Mouse (Mus musculus): Measurements from ENCODE around the gene Mtfmt. TPM values are rescaled to one million over a fixed set of nuclear protein-coding genes. Genes with fewer than 3 reads are reported as not detected.

The Mtfmt gene
- polyA plus RNA-seq, 1 experiment from 2014 or later: 15.8 TPM

GRCm38 (mm10) chr9:65408871-65409295 lies 26.7 kb upstream of the Mtfmt start:
- ATAC-seq (ENCODE audit: insufficient number of reproducible peaks, insufficient read depth, low FRiP score, low read depth): no peak
- Histone ChIP-seq H3K27ac (replicated peaks in 1 of 2; ENCODE audit: control insufficient read depth in 1 of 2, insufficient read depth in 1 of 2, low read depth in 2 of 2, low read length in 2 of 2) (no peak overlapping the region), H3K9me3 (ENCODE audit: control insufficient read depth, low read length) (no peaks in the 10 kb centered on the region), H3K9ac (ENCODE audit: low read length) (no peak overlapping the region), H3K36me3 (ENCODE audit: control insufficient read depth, insufficient read depth, low read length) (no peaks in the 10 kb centered on the region), H3K27me3 (ENCODE audit: control insufficient read depth, insufficient read depth, low read length) (no peaks in the 10 kb centered on the region), H3K4me1 (ENCODE audit: control insufficient read depth in 2 of 2, insufficient read depth in 2 of 2, low read length in 2 of 2) (peaks cover 2 to 6% of the 10 kb centered on the region in 2 experiments), H3K4me2 (ENCODE audit: low read length) (no peak overlapping the region), H3K4me3 (ENCODE audit: control insufficient read depth in 1 of 2, insufficient read depth in 1 of 2, low read depth in 1 of 2, low read length in 2 of 2) (no peak overlapping the region)
- WGBS: 61% methylated on average over 5 of the region's 5 CpGs

GRCm38 (mm10) chr9:65410378-65410777 lies 25.2 kb upstream of the Mtfmt start:
- Histone ChIP-seq H3K4me1 (ENCODE audit: control insufficient read depth in 2 of 2, insufficient read depth in 2 of 2, low read length in 2 of 2) (no peaks in the 10 kb centered on the region), H3K9me3 (ENCODE audit: control insufficient read depth, low read length) (no peaks in the 10 kb centered on the region), H3K27me3 (ENCODE audit: control insufficient read depth, insufficient read depth, low read length) (no peaks in the 10 kb centered on the region), H3K9ac (ENCODE audit: low read length) (no peak overlapping the region), H3K36me3 (ENCODE audit: control insufficient read depth, insufficient read depth, low read length) (no peaks in the 10 kb centered on the region), H3K27ac (replicated peaks in 1 of 2; ENCODE audit: control insufficient read depth in 1 of 2, insufficient read depth in 1 of 2, low read depth in 2 of 2, low read length in 2 of 2) (no peak overlapping the region), H3K4me2 (ENCODE audit: low read length) (no peak overlapping the region), H3K4me3 (ENCODE audit: control insufficient read depth in 1 of 2, insufficient read depth in 1 of 2, low read depth in 1 of 2, low read length in 2 of 2) (no peak overlapping the region)
- WGBS: 87% methylated on average over 8 of the region's 8 CpGs
- ATAC-seq (ENCODE audit: insufficient number of reproducible peaks, insufficient read depth, low FRiP score, low read depth): no peak

GRCm38 (mm10) chr9:65411326-65411725 lies 24.3 kb upstream of the Mtfmt start:
- Histone ChIP-seq H3K4me2 (ENCODE audit: low read length) (no peak overlapping the region), H3K4me3 (ENCODE audit: control insufficient read depth in 1 of 2, insufficient read depth in 1 of 2, low read depth in 1 of 2, low read length in 2 of 2) (no peak overlapping the region), H3K27me3 (ENCODE audit: control insufficient read depth, insufficient read depth, low read length) (no peaks in the 10 kb centered on the region), H3K9ac (ENCODE audit: low read length) (no peak overlapping the region), H3K9me3 (ENCODE audit: control insufficient read depth, low read length) (no peaks in the 10 kb centered on the region), H3K36me3 (ENCODE audit: control insufficient read depth, insufficient read depth, low read length) (no peaks in the 10 kb centered on the region), H3K27ac (replicated peaks in 1 of 2; ENCODE audit: control insufficient read depth in 1 of 2, insufficient read depth in 1 of 2, low read depth in 2 of 2, low read length in 2 of 2) (no peak overlapping the region), H3K4me1 (ENCODE audit: control insufficient read depth in 2 of 2, insufficient read depth in 2 of 2, low read length in 2 of 2) (no peaks in the 10 kb centered on the region)
- no peak for ATAC-seq (ENCODE audit: insufficient number of reproducible peaks, insufficient read depth, low FRiP score, low read depth)
- 66% methylated on average over 3 of the region's 3 CpGs for WGBS

- WGBS: 28% methylated on average over 3 of the region's 3 CpGs
- no peak overlapping the region for H3K9ac ChIP-seq (ENCODE audit: low read length)
- no peak; the same call in 1 of the 2 replicates for ATAC-seq (ENCODE audit: insufficient number of reproducible peaks, insufficient read depth, low FRiP score, low read depth)
Measured at GRCm38 (mm10) chr9:65417738-65418137, 17.8 kb upstream of the Mtfmt start.

GRCm38 (mm10) chr9:65419633-65420032 lies 15.9 kb upstream of the Mtfmt start:
- no peaks in the 10 kb centered on the region for H3K4me1 ChIP-seq (ENCODE audit: control insufficient read depth in 2 of 2, insufficient read depth in 2 of 2, low read length in 2 of 2)
- no peak overlapping the region for H3K9ac ChIP-seq (ENCODE audit: low read length)
- 62% methylated on average over 3 of the region's 3 CpGs for WGBS
- H3K9me3 ChIP-seq (ENCODE audit: control insufficient read depth, low read length): no peaks in the 10 kb centered on the region
- no peak overlapping the region for H3K4me3 ChIP-seq (ENCODE audit: control insufficient read depth in 1 of 2, insufficient read depth in 1 of 2, low read depth in 1 of 2, low read length in 2 of 2)
- no peaks in the 10 kb centered on the region for H3K36me3 ChIP-seq (ENCODE audit: control insufficient read depth, insufficient read depth, low read length)
- no peak overlapping the region for H3K4me2 ChIP-seq (ENCODE audit: low read length)
- ATAC-seq (ENCODE audit: insufficient number of reproducible peaks, insufficient read depth, low FRiP score, low read depth): no peak
- H3K27me3 ChIP-seq (ENCODE audit: control insufficient read depth, insufficient read depth, low read length): no peaks in the 10 kb centered on the region
- no peak overlapping the region for H3K27ac ChIP-seq (replicated peaks in 1 of 2; ENCODE audit: control insufficient read depth in 1 of 2, insufficient read depth in 1 of 2, low read depth in 2 of 2, low read length in 2 of 2)

More at GRCm38 (mm10) chr9:65417738-65418137, 17.8 kb upstream of the Mtfmt start:
- Histone ChIP-seq H3K27me3 (ENCODE audit: control insufficient read depth, insufficient read depth, low read length) (no peaks in the 10 kb centered on the region), H3K4me3 (ENCODE audit: control insufficient read depth in 1 of 2, insufficient read depth in 1 of 2, low read depth in 1 of 2, low read length in 2 of 2) (no peak overlapping the region), H3K36me3 (ENCODE audit: control insufficient read depth, insufficient read depth, low read length) (no peaks in the 10 kb centered on the region), H3K4me1 (ENCODE audit: control insufficient read depth in 2 of 2, insufficient read depth in 2 of 2, low read length in 2 of 2) (no peaks in the 10 kb centered on the region), H3K27ac (replicated peaks in 1 of 2; ENCODE audit: control insufficient read depth in 1 of 2, insufficient read depth in 1 of 2, low read depth in 2 of 2, low read length in 2 of 2) (no peak overlapping the region), H3K4me2 (ENCODE audit: low read length) (no peak overlapping the region), H3K9me3 (ENCODE audit: control insufficient read depth, low read length) (no peaks in the 10 kb centered on the region)

- H3K9ac ChIP-seq (ENCODE audit: low read length): no peak within 1 kb of the TSS
- H3K4me2 ChIP-seq (ENCODE audit: low read length): no peak within 1 kb of the TSS
- H3K27ac ChIP-seq (replicated peaks in 1 of 2; ENCODE audit: control insufficient read depth in 1 of 2, insufficient read depth in 1 of 2, low read depth in 2 of 2, low read length in 2 of 2): no peak within 1 kb of the TSS
- no peak within 1 kb of the TSS for H3K4me3 ChIP-seq (ENCODE audit: control insufficient read depth in 1 of 2, insufficient read depth in 1 of 2, low read depth in 1 of 2, low read length in 2 of 2)
- H3K36me3 ChIP-seq (ENCODE audit: control insufficient read depth, insufficient read depth, low read length): no peaks in the 10 kb centered on the region
- 73% methylated on average over 11 of the region's 11 CpGs for WGBS
- no peaks in the 10 kb centered on the region for H3K9me3 ChIP-seq (ENCODE audit: control insufficient read depth, low read length)
- H3K4me1 ChIP-seq (ENCODE audit: control insufficient read depth in 2 of 2, insufficient read depth in 2 of 2, low read length in 2 of 2): no peaks in the 10 kb centered on the region
- no peak for ATAC-seq (ENCODE audit: insufficient number of reproducible peaks, insufficient read depth, low FRiP score, low read depth)
- H3K27me3 ChIP-seq (ENCODE audit: control insufficient read depth, insufficient read depth, low read length): no peaks in the 10 kb centered on the region
Measured at GRCm38 (mm10) chr9:65422760-65423501, 12.7 kb upstream of the Mtfmt start, which contains the start of gene Slc51b. Gene Slc51b (minus strand): TSS chr9:65422955.

- WGBS: 28% methylated on average over 3 of the region's 3 CpGs
- Histone ChIP-seq H3K27me3 (ENCODE audit: control insufficient read depth, insufficient read depth, low read length) (no peaks in the 10 kb centered on the region), H3K36me3 (ENCODE audit: control insufficient read depth, insufficient read depth, low read length) (no peaks in the 10 kb centered on the region), H3K4me1 (ENCODE audit: control insufficient read depth in 2 of 2, insufficient read depth in 2 of 2, low read length in 2 of 2) (no peaks in the 10 kb centered on the region), H3K9me3 (ENCODE audit: control insufficient read depth, low read length) (no peaks in the 10 kb centered on the region), H3K27ac (replicated peaks in 1 of 2; ENCODE audit: control insufficient read depth in 1 of 2, insufficient read depth in 1 of 2, low read depth in 2 of 2, low read length in 2 of 2) (no peak overlapping the region), H3K9ac (ENCODE audit: low read length) (no peak overlapping the region), H3K4me3 (ENCODE audit: control insufficient read depth in 1 of 2, insufficient read depth in 1 of 2, low read depth in 1 of 2, low read length in 2 of 2) (no peak overlapping the region), H3K4me2 (ENCODE audit: low read length) (no peak overlapping the region)
- no peak for ATAC-seq (ENCODE audit: insufficient number of reproducible peaks, insufficient read depth, low FRiP score, low read depth)
Measured at GRCm38 (mm10) chr9:65424393-65424792, 11.2 kb upstream of the Mtfmt start.

- H3K4me3 ChIP-seq (ENCODE audit: control insufficient read depth in 1 of 2, insufficient read depth in 1 of 2, low read depth in 1 of 2, low read length in 2 of 2): no peak overlapping the region
- H3K4me2 ChIP-seq (ENCODE audit: low read length): no peak overlapping the region
- no peak overlapping the region for H3K27ac ChIP-seq (replicated peaks in 1 of 2; ENCODE audit: control insufficient read depth in 1 of 2, insufficient read depth in 1 of 2, low read depth in 2 of 2, low read length in 2 of 2)
- H3K9ac ChIP-seq (ENCODE audit: low read length): no peak overlapping the region
- no peaks in the 10 kb centered on the region for H3K36me3 ChIP-seq (ENCODE audit: control insufficient read depth, insufficient read depth, low read length)
- no peaks in the 10 kb centered on the region for H3K9me3 ChIP-seq (ENCODE audit: control insufficient read depth, low read length)
- no peak for ATAC-seq (ENCODE audit: insufficient number of reproducible peaks, insufficient read depth, low FRiP score, low read depth)
- 64% methylated on average over 2 of the region's 2 CpGs for WGBS
- no peaks in the 10 kb centered on the region for H3K4me1 ChIP-seq (ENCODE audit: control insufficient read depth in 2 of 2, insufficient read depth in 2 of 2, low read length in 2 of 2)
- H3K27me3 ChIP-seq (ENCODE audit: control insufficient read depth, insufficient read depth, low read length): no peaks in the 10 kb centered on the region
Measured at GRCm38 (mm10) chr9:65427511-65427910, 8.1 kb upstream of the Mtfmt start.

All from heart, embryonic 14.5 days (tissue).